Comparison of ENCODE assay signal across 19 mouse cellular contexts in genomic region chr8:126126041-126126440, GRCm38 (mm10).
"Had no signal": no experiment of that assay in that cellular context is flagged by ENCODE, and none has a peak within 500 bp of the region (broad histone marks: within the 10 kb centered on the region; RNA-seq: fewer than 3 reads in every experiment).

No protein-coding gene starts in this region.

- H3K9ac ChIP-seq: kidney, embryonic 15.5 days; limb, embryonic 13.5 days; liver, embryonic 12.5 days; liver, embryonic 15.5 days; lung, embryonic 15.5 days had no signal

- ATAC-seq: liver, embryonic 12.5 days; midbrain, embryonic 16.5 days had no signal

- DNase-seq: kidney, adult 8-10 months; kidney, postnatal 10 days; kidney, postnatal 36 days; layer of hippocampus, adult 9-11 months; liver; lung, adult 18-20 months; lung, postnatal 10 days; lung, postnatal 36 days; thymus, adult 18-20 months; thymus, postnatal 36 days had no signal

- H3K4me1 ChIP-seq: limb, embryonic 10.5 days; limb, embryonic 13.5 days; liver, embryonic 12.5 days; liver, embryonic 15.5 days; lung, embryonic 15.5 days; megakaryocyte, embryonic 14.5 days; midbrain, embryonic 10.5 days had no signal

- H3K36me3 ChIP-seq: kidney, embryonic 15.5 days; limb, embryonic 10.5 days; limb, embryonic 13.5 days; liver, embryonic 12.5 days; liver, embryonic 15.5 days; lung, embryonic 15.5 days; midbrain, embryonic 10.5 days had no signal

- H3K4me2 ChIP-seq: kidney, embryonic 15.5 days; limb, embryonic 13.5 days; liver, embryonic 12.5 days; liver, embryonic 15.5 days; lung, embryonic 15.5 days had no signal

- H3K9me3 ChIP-seq: kidney, embryonic 15.5 days; limb, embryonic 10.5 days; liver, embryonic 12.5 days; liver, embryonic 15.5 days; lung, embryonic 15.5 days; midbrain, embryonic 10.5 days had no signal

- H3K4me3 ChIP-seq: kidney, embryonic 15.5 days; limb, embryonic 10.5 days; limb, embryonic 13.5 days; liver, embryonic 12.5 days; liver, embryonic 15.5 days; lung, embryonic 15.5 days; midbrain, embryonic 10.5 days had no signal

- H3K27me3 ChIP-seq: kidney, embryonic 15.5 days; limb, embryonic 13.5 days; liver, embryonic 12.5 days; liver, embryonic 15.5 days; lung, embryonic 15.5 days; megakaryocyte, embryonic 14.5 days had no signal

- H3K27ac ChIP-seq: kidney, embryonic 15.5 days; limb, embryonic 10.5 days; limb, embryonic 13.5 days; liver, embryonic 12.5 days; liver, embryonic 15.5 days; lung, embryonic 15.5 days; midbrain, embryonic 10.5 days had no signal
